Mouse (Mus musculus): Measurements from ENCODE around the gene Zc3h6. TPM values are rescaled to one million over a fixed set of nuclear protein-coding genes. Genes with fewer than 3 reads are reported as not detected.

Zc3h6 gene
- polyA plus RNA-seq, 1 experiment from 2014 or later, result 0.84 TPM

GRCm38 (mm10) chr2:129046172-129046845 lies 79.1 kb downstream of the Zc3h6 start:
- no peak for ATAC-seq (replicated peaks; ENCODE audit: low FRiP score)
- Histone ChIP-seq H3K27me3 (replicated peaks; ENCODE audit: control insufficient read depth, insufficient read depth, low read length) (0 out of 2 replicates have a peak, but pooled peaks cover 2% of the 10 kb centered on the region), H3K9ac (ENCODE audit: low read depth, low read length) (no peak overlapping the region), H3K4me2 (no peak overlapping the region), H3K36me3 (ENCODE audit: control insufficient read depth, insufficient read depth, low read length) (no peaks in the 10 kb centered on the region), H3K9me3 (ENCODE audit: control insufficient read depth, low read length) (no peaks in the 10 kb centered on the region), H3K4me1 (replicated peaks; ENCODE audit: control insufficient read depth, insufficient read depth, low read length) (no peaks in the 10 kb centered on the region), H3K27ac (ENCODE audit: low read depth, low read length) (no peak overlapping the region), H3K4me3 (ENCODE audit: low read depth, low read length) (no peak overlapping the region)
- WGBS, result 76% methylated on average over 6 of the region's 6 CpGs
- no peak for DNase-seq (ENCODE audit: low spot score)

DNA sequence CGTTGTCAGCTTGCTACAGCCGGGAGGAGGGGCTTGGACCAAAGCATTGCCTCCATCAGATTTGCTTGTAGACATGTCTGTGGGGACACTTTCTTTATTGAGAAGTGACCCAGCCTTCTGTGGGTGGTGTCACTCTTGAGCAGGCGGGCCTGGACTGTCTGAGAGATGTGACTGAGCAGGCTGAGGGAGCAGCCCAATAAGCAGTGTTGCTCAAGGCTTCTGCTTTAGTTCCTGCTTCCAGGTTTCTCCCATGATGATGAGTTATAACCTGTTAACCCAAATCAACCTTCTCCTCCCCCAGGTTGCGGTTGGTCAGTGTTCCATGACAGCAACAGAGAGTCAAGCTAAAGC lies 79.6 kb downstream of the Zc3h6 start:
- no peak overlapping the region for H3K9ac ChIP-seq (ENCODE audit: low read depth, low read length)
- H3K9me3 ChIP-seq (ENCODE audit: control insufficient read depth, low read length), result no peaks in the 10 kb centered on the region
- DNase-seq (ENCODE audit: low spot score) (no peak), ATAC-seq (replicated peaks; ENCODE audit: low FRiP score) (no peak)
- no peak overlapping the region for H3K4me3 ChIP-seq (ENCODE audit: low read depth, low read length)
- no peak overlapping the region for H3K27ac ChIP-seq (ENCODE audit: low read depth, low read length)
- no peaks in the 10 kb centered on the region for H3K4me1 ChIP-seq (replicated peaks; ENCODE audit: control insufficient read depth, insufficient read depth, low read length)
- H3K27me3 ChIP-seq (replicated peaks; ENCODE audit: control insufficient read depth, insufficient read depth, low read length), result 0 out of 2 replicates have a peak, but pooled peaks cover 2% of the 10 kb centered on the region
- H3K4me2 ChIP-seq, result no peak overlapping the region
- WGBS, result 79% methylated on average over 4 of the region's 4 CpGs
- no peaks in the 10 kb centered on the region for H3K36me3 ChIP-seq (ENCODE audit: control insufficient read depth, insufficient read depth, low read length)

- no peaks in the 10 kb centered on the region for H3K36me3 ChIP-seq (ENCODE audit: control insufficient read depth, insufficient read depth, low read length)
- H3K27ac ChIP-seq (ENCODE audit: low read depth, low read length), result no peak within 1 kb of the TSS
- no peak within 1 kb of the TSS for H3K4me3 ChIP-seq (ENCODE audit: low read depth, low read length)
- DNase-seq (ENCODE audit: low spot score) (no peak), ATAC-seq (replicated peaks; ENCODE audit: low FRiP score) (no peak)
- no peak within 1 kb of the TSS for H3K9ac ChIP-seq (ENCODE audit: low read depth, low read length)
- no peaks in the 10 kb centered on the region for H3K4me1 ChIP-seq (replicated peaks; ENCODE audit: control insufficient read depth, insufficient read depth, low read length)
- no peaks in the 10 kb centered on the region for H3K27me3 ChIP-seq (replicated peaks; ENCODE audit: control insufficient read depth, insufficient read depth, low read length)
- no peaks in the 10 kb centered on the region for H3K9me3 ChIP-seq (ENCODE audit: control insufficient read depth, low read length)
- H3K4me2 ChIP-seq, result no peak within 1 kb of the TSS
- 73% methylated on average over 8 of the region's 8 CpGs for WGBS
Observed at GRCm38 (mm10) chr2:129047811-129048210, 80.6 kb downstream of the Zc3h6 start, which contains the start of gene Vinac1. Gene Vinac1 (minus strand): TSS chr2:129048172.

DNA sequence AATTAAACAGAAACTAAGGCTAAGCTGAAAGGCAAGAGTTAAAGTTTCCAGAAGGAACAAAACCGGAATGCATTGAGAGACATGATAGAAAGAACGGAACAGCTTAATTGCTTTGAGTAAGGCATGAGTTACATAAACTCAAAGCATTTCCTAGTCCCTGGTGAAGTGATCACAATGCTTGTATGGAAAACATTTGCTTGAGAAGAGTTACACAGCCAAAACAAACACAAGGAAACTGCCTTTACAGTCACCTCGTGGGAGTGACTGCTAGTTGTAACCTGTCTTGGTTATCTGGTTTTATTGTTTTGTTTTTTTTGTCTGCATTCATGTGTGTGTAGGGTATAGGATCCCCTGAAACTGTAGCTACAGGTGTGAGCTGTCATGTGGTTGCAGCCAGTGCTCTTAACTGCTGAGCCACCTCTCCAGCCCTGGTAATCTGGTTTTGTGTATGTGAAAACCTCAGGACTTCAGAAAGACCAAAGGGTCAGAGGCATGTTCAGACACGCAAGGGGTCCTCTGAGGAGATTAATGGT lies 85.3 kb downstream of the Zc3h6 start:
- Histone ChIP-seq H3K4me3 (ENCODE audit: low read depth, low read length) (no peak overlapping the region), H3K9me3 (ENCODE audit: control insufficient read depth, low read length) (no peaks in the 10 kb centered on the region; the same call in 1 of the 2 replicates), H3K36me3 (ENCODE audit: control insufficient read depth, insufficient read depth, low read length) (no peaks in the 10 kb centered on the region), H3K27ac (ENCODE audit: low read depth, low read length) (no peak overlapping the region), H3K4me2 (no peak overlapping the region), H3K4me1 (replicated peaks; ENCODE audit: control insufficient read depth, insufficient read depth, low read length) (no peaks in the 10 kb centered on the region), H3K27me3 (replicated peaks; ENCODE audit: control insufficient read depth, insufficient read depth, low read length) (no peaks in the 10 kb centered on the region), H3K9ac (ENCODE audit: low read depth, low read length) (no peak overlapping the region)
- ATAC-seq (replicated peaks; ENCODE audit: low FRiP score) (no peak), DNase-seq (ENCODE audit: low spot score) (no peak)
- WGBS, result 68% methylated on average over 4 of the region's 4 CpGs

DNA sequence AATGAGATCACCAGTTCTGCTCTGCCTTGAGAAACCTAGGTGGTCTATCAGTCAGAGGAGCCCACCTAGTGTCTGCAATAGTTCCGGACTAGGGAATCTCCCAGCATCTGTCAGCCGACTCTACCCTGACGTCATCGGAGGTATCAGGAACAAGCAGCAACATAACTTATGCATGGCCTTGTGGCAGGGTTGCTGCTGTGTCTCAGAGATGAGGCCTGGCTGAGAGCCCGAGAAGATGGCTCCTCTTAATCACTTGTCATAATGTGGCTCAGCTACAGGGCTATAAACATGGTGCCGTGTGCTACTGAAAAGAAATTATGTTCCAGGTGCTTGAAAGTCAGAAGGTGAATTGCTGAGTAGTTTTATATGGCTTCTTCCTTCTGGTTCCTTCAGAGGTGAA lies 88.5 kb downstream of the Zc3h6 start:
- ATAC-seq (replicated peaks; ENCODE audit: low FRiP score), result no peak
- WGBS, result 88% methylated on average over 6 of the region's 6 CpGs
- H3K9ac ChIP-seq (ENCODE audit: low read depth, low read length), result no peak overlapping the region
- no peaks in the 10 kb centered on the region; the same call in 1 of the 2 replicates for H3K9me3 ChIP-seq (ENCODE audit: control insufficient read depth, low read length)
- H3K4me3 ChIP-seq (ENCODE audit: low read depth, low read length), result no peak overlapping the region
- H3K27me3 ChIP-seq (replicated peaks; ENCODE audit: control insufficient read depth, insufficient read depth, low read length), result no peaks in the 10 kb centered on the region
- no peak for DNase-seq (ENCODE audit: low spot score)
- H3K27ac ChIP-seq (ENCODE audit: low read depth, low read length), result no peak overlapping the region
- no peaks in the 10 kb centered on the region for H3K36me3 ChIP-seq (ENCODE audit: control insufficient read depth, insufficient read depth, low read length)
- H3K4me1 ChIP-seq (replicated peaks; ENCODE audit: control insufficient read depth, insufficient read depth, low read length), result 0 out of 2 replicates have a peak, but pooled peaks cover 4% of the 10 kb centered on the region
- H3K4me2 ChIP-seq, result no peak overlapping the region

GRCm38 (mm10) chr2:129056597-129056996 lies 89.4 kb downstream of the Zc3h6 start:
- H3K9me3 ChIP-seq (ENCODE audit: control insufficient read depth, low read length), result no peaks in the 10 kb centered on the region; the same call in 1 of the 2 replicates
- H3K4me1 ChIP-seq (replicated peaks; ENCODE audit: control insufficient read depth, insufficient read depth, low read length), result 0 out of 2 replicates have a peak, but pooled peaks cover 4% of the 10 kb centered on the region
- WGBS, result 45% methylated on average over 9 of the region's 9 CpGs
- H3K4me2 ChIP-seq, result no peak overlapping the region
- H3K4me3 ChIP-seq (ENCODE audit: low read depth, low read length), result no peak overlapping the region
- DNase-seq (ENCODE audit: low spot score) (no peak), ATAC-seq (replicated peaks; ENCODE audit: low FRiP score) (no peak)
- no peaks in the 10 kb centered on the region for H3K36me3 ChIP-seq (ENCODE audit: control insufficient read depth, insufficient read depth, low read length)
- H3K9ac ChIP-seq (ENCODE audit: low read depth, low read length), result no peak overlapping the region
- H3K27ac ChIP-seq (ENCODE audit: low read depth, low read length), result no peak overlapping the region
- no peaks in the 10 kb centered on the region for H3K27me3 ChIP-seq (replicated peaks; ENCODE audit: control insufficient read depth, insufficient read depth, low read length)

- Histone ChIP-seq H3K9ac (ENCODE audit: low read depth, low read length) (no peak overlapping the region), H3K9me3 (ENCODE audit: control insufficient read depth, low read length) (no peaks in the 10 kb centered on the region; the same call in 1 of the 2 replicates), H3K4me3 (ENCODE audit: low read depth, low read length) (no peak overlapping the region), H3K27me3 (replicated peaks; ENCODE audit: control insufficient read depth, insufficient read depth, low read length) (no peaks in the 10 kb centered on the region), H3K4me1 (replicated peaks; ENCODE audit: control insufficient read depth, insufficient read depth, low read length) (0 out of 2 replicates have a peak, but pooled peaks cover 4% of the 10 kb centered on the region), H3K36me3 (ENCODE audit: control insufficient read depth, insufficient read depth, low read length) (no peaks in the 10 kb centered on the region), H3K4me2 (no peak overlapping the region), H3K27ac (ENCODE audit: low read depth, low read length) (no peak overlapping the region)
- DNase-seq (ENCODE audit: low spot score) (no peak), ATAC-seq (replicated peaks; ENCODE audit: low FRiP score) (no peak)
- 87% methylated on average over 8 of the region's 8 CpGs for WGBS
Observed at GRCm38 (mm10) chr2:129057256-129057655, 90.1 kb downstream of the Zc3h6 start.

GRCm38 (mm10) chr2:129057920-129058361 lies 90.7 kb downstream of the Zc3h6 start:
- DNase-seq (ENCODE audit: low spot score), result no peak
- no peaks in the 10 kb centered on the region; the same call in 1 of the 2 replicates for H3K9me3 ChIP-seq (ENCODE audit: control insufficient read depth, low read length)
- H3K36me3 ChIP-seq (ENCODE audit: control insufficient read depth, insufficient read depth, low read length), result no peaks in the 10 kb centered on the region
- H3K4me1 ChIP-seq (replicated peaks; ENCODE audit: control insufficient read depth, insufficient read depth, low read length), result 0 out of 2 replicates have a peak, but pooled peaks cover 4% of the 10 kb centered on the region
- peak overlapping the region; percentile 34; the same call in 1 of the 2 replicates for H3K9ac ChIP-seq (ENCODE audit: low read depth, low read length)
- H3K27me3 ChIP-seq (replicated peaks; ENCODE audit: control insufficient read depth, insufficient read depth, low read length), result 0 out of 2 replicates have a peak, but pooled peaks cover under 1% of the 10 kb centered on the region
- ATAC-seq (replicated peaks; ENCODE audit: low FRiP score), result peak; percentile 96
- peak overlapping the region; percentile 13 for H3K4me2 ChIP-seq
- no peak overlapping the region for H3K27ac ChIP-seq (ENCODE audit: low read depth, low read length)
- 58% methylated on average over 6 of the region's 6 CpGs for WGBS
- no peak overlapping the region for H3K4me3 ChIP-seq (ENCODE audit: low read depth, low read length)
